10 mouse cellular contexts compared by ENCODE assay signal in the genomic region with DNA sequence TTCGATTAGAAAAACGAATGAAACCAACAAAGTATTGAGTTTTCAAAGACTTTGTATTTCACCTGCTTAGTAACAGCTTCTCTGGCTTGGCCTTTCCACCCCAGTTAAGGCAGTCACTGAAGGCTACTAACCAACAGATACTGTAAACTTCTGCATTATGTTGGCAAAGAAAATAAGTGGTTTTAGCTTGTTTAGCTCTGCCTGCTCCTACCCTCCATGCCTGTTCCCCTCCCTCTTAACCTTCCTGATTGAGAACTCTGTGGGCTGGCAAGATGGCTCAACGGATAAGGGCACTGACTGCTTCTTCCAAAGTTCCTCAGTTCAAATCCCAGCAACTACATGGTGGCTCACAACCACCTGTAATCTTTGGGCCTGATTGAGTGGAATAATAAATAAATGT. TPM values are rescaled to one million over a fixed set of nuclear protein-coding genes. Genes with fewer than 3 reads are reported as not detected.
DNase-seq lines count a peak whose midpoint lies in the region; ATAC-seq lines count a peak whose summit lies in the region.
"Had no signal": no experiment of that assay in that cellular context is flagged by ENCODE, and none has a peak within 500 bp of the region (broad histone marks: within the 10 kb centered on the region; RNA-seq: fewer than 3 reads in every experiment).

No protein-coding gene starts in this region.

- H3K27me3 ChIP-seq in heart, embryonic 13.5 days (replicated peaks) = no peaks in the 10 kb centered on the region
- H3K27me3 ChIP-seq in midbrain, embryonic 11.5 days (ENCODE audit: control insufficient read depth, insufficient read depth, low read length) = no peaks in the 10 kb centered on the region
- H3K27me3 ChIP-seq: embryonic facial prominence, embryonic 15.5 days had no signal

- H3K9me3 ChIP-seq in heart, embryonic 13.5 days = no peaks in the 10 kb centered on the region
- H3K9me3 ChIP-seq in midbrain, embryonic 11.5 days (ENCODE audit: control insufficient read depth, low read length) = no peaks in the 10 kb centered on the region
- H3K9me3 ChIP-seq: embryonic facial prominence, embryonic 15.5 days had no signal

- WGBS in heart, embryonic 13.5 days = 62% methylated on average over 3 of the region's 3 CpGs
- 85% methylated on average over 3 of the region's 3 CpGs for WGBS in midbrain, embryonic 11.5 days

- H3K4me2 ChIP-seq in heart, embryonic 13.5 days = peak overlapping the region; percentile 48
- H3K4me2 ChIP-seq in midbrain, embryonic 11.5 days = no peak overlapping the region
- H3K4me2 ChIP-seq: embryonic facial prominence, embryonic 15.5 days had no signal

- H3K27ac ChIP-seq in heart, embryonic 13.5 days (replicated peaks) = peak overlapping the region; percentile 12; the same call in 1 of the 2 replicates
- no peak overlapping the region for H3K27ac ChIP-seq in midbrain, embryonic 11.5 days (ENCODE audit: low read depth, low read length)
- H3K27ac ChIP-seq: embryonic facial prominence, embryonic 15.5 days had no signal

- DNase-seq in heart, adult 18-20 months = no peak
- peak; percentile 8 for DNase-seq in thymus, postnatal 4 days
- DNase-seq in thymus, postnatal 14 days = no peak
- DNase-seq in lung, postnatal 14 days = no peak
- no peak for DNase-seq in right cerebral cortex, postnatal 14 days
- no peak for DNase-seq in midbrain, embryonic 11.5 days (ENCODE audit: low spot score, missing footprints)
- DNase-seq: adrenal gland, postnatal 10 days had no signal

- peaks cover 8% of the 10 kb centered on the region; the same call in 1 of the 2 replicates for H3K4me1 ChIP-seq in heart, embryonic 13.5 days
- no peaks in the 10 kb centered on the region for H3K4me1 ChIP-seq in midbrain, embryonic 11.5 days (ENCODE audit: control insufficient read depth, insufficient read depth, low read length)
- H3K4me1 ChIP-seq: embryonic facial prominence, embryonic 15.5 days had no signal

- H3K36me3 ChIP-seq in heart, embryonic 13.5 days = no peaks in the 10 kb centered on the region
- H3K36me3 ChIP-seq in midbrain, embryonic 11.5 days (ENCODE audit: control insufficient read depth, insufficient read depth, low read length) = no peaks in the 10 kb centered on the region
- H3K36me3 ChIP-seq: embryonic facial prominence, embryonic 15.5 days had no signal

- H3K9ac ChIP-seq in heart, embryonic 13.5 days = no peak overlapping the region
- no peak overlapping the region for H3K9ac ChIP-seq in midbrain, embryonic 11.5 days (ENCODE audit: low read length)
- H3K9ac ChIP-seq: embryonic facial prominence, embryonic 15.5 days had no signal

- H3K4me3 ChIP-seq in heart, embryonic 13.5 days = no peak overlapping the region
- H3K4me3 ChIP-seq in midbrain, embryonic 11.5 days (ENCODE audit: low read depth, low read length) = no peak overlapping the region
- H3K4me3 ChIP-seq: embryonic facial prominence, embryonic 15.5 days had no signal

- no peak for ATAC-seq in heart, embryonic 13.5 days (ENCODE audit: extremely low read depth, insufficient number of reproducible peaks, low FRiP score, low TSS enrichment)
- ATAC-seq in hematopoietic stem cell, adult 5-6 weeks (replicated peaks in 1 of 2; ENCODE audit: insufficient read depth in 1 of 2, low FRiP score in 2 of 2, low TSS enrichment in 1 of 2, low read depth in 1 of 2, poor library complexity in 2 of 2, severe bottlenecking in 2 of 2) = peak; percentile 12 to 36; a peak in 1 of 4 replicates
- ATAC-seq in midbrain, embryonic 11.5 days (ENCODE audit: low FRiP score) = no peak

RNA-seq across cellular contexts. Expression of a gene that starts 9.2 kb away (rescaled TPM):
- polyA plus RNA-seq in heart, embryonic 13.5 days (2015; fragmentation: Nextera tagmentation; extraction: Ambion mirVana) = 30.5 and 31.5 TPM in 2 replicates
- 10 to 100 TPM; 35.1 to 40.5 TPM for total RNA-seq in heart, adult 18-20 months (2021)
- 15.4 and 32.7 TPM in 2 replicates for total RNA-seq in hematopoietic stem cell, adult 5-6 weeks (2017)
- 18.0 and 19.3 TPM in 2 replicates for polyA plus RNA-seq in midbrain, embryonic 11.5 days (2014; fragmentation: Nextera tagmentation; extraction: Ambion mirVana)

RNA-seq across cellular contexts. Expression of a gene that starts 9.2 kb away (rescaled TPM):
- polyA plus RNA-seq in heart, embryonic 13.5 days (2015; fragmentation: Nextera tagmentation; extraction: Ambion mirVana) = 14.0 and 15.3 TPM in 2 replicates
- total RNA-seq in heart, adult 18-20 months (2021) = 10 to 100 TPM; 44.2 to 48.3 TPM
- total RNA-seq in hematopoietic stem cell, adult 5-6 weeks (2017) = 18.2 and 26.6 TPM in 2 replicates
- polyA plus RNA-seq in midbrain, embryonic 11.5 days (2014; fragmentation: Nextera tagmentation; extraction: Ambion mirVana) = 9.7 and 13.6 TPM in 2 replicates

RNA-seq across cellular contexts. Expression of a gene that starts 52.3 kb away (rescaled TPM):
- polyA plus RNA-seq in heart, embryonic 13.5 days (2015; fragmentation: Nextera tagmentation; extraction: Ambion mirVana) = 5.6 and 6.5 TPM in 2 replicates
- total RNA-seq in heart, adult 18-20 months (2021) = 10 to 100 TPM; 34.9 to 41.0 TPM
- total RNA-seq in hematopoietic stem cell, adult 5-6 weeks (2017) = 45.8 and 58.7 TPM in 2 replicates
- 10.5 and 12.0 TPM in 2 replicates for polyA plus RNA-seq in midbrain, embryonic 11.5 days (2014; fragmentation: Nextera tagmentation; extraction: Ambion mirVana)

RNA-seq across cellular contexts. Expression of a gene that starts 57.1 kb away (rescaled TPM):
- polyA plus RNA-seq in heart, embryonic 13.5 days (2015; fragmentation: Nextera tagmentation; extraction: Ambion mirVana) = 4.6 and 6.8 TPM in 2 replicates
- 10 to 100 TPM; 11.2 to 15.7 TPM for total RNA-seq in heart, adult 18-20 months (2021)
- 0.13 TPM in 1 of 2 replicates, not detected in the other for total RNA-seq in hematopoietic stem cell, adult 5-6 weeks (2017)
- 0.50 and 0.64 TPM in 2 replicates for polyA plus RNA-seq in midbrain, embryonic 11.5 days (2014; fragmentation: Nextera tagmentation; extraction: Ambion mirVana)

Comparison
In these comparisons a context has a peak if more than half of its experiments do, and no peak if none do; other contexts are left out.
1. ATAC-seq: peak in hematopoietic stem cell, adult 5-6 weeks (2 of 2); none in heart, embryonic 13.5 days (single experiment) and midbrain, embryonic 11.5 days (single experiment).